Mouse (Mus musculus) subcutaneous adipose tissue, adult 2 months (tissue): ENCODE results near the gene Gm36864. TPM values are rescaled to one million over a fixed set of nuclear protein-coding genes. Genes with fewer than 3 reads are reported as not detected.

Experiments
- polyA plus RNA-seq: library from polyadenylated mRNA; depleted of rRNA; stranded (reverse); fragments of >200 nt; gene quantifications from 2 replicates; pipeline ENCODE4 v1.2.3, GENCODE M21; 2012; ENCODE audit warnings: low replicate concordance; rRNA removed

The Gm36864 gene
- not detected in 2 replicates for polyA plus RNA-seq

DNA sequence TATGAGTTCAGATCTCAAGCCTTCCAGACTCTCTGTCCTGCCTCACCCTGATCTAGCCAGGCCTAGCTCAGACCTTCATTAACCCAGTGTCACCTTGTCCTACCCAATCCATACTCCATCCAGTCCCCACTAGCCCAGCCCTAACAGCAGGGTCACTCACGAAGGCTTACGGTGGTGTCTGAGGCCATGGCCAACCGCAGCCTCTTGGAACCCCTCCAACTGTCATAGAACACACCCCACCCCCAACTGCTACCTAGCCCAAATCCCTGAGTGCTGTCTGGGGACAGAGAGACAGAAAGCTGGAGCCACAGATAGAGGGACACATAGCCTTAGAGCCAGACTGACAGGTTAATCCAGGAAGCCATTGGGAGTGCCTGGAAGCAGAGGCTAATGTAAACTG lies at the start of gene Gm36864:
Gene Gm36864, plus strand, starts transcription at position 269 of the 400 bp plus-strand sequence.

DNA sequence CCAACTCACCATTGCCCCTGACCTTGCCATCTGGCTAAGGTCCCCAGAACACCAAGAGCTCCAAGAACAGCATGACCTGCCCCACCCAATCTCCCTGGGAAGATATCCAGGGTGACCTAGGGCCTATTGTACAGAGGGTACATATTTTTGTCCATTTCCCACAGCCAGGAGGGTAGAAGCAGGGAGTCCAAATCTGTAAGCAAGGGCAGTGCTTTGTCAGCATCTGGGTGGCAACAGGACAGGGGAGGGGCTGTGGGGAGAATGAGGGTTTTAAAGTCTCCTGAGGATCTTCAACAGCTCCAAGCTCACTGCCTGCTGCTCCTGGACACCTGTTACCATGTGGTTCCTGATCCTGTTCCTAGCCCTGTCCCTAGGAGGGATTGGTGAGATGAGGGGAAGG lies 48.0 kb upstream of the Gm36864 start, which contains the start of gene Klk1b24:
Gene Klk1b24, plus strand, starts transcription at position 301 of the 400 bp plus-strand sequence.

DNA sequence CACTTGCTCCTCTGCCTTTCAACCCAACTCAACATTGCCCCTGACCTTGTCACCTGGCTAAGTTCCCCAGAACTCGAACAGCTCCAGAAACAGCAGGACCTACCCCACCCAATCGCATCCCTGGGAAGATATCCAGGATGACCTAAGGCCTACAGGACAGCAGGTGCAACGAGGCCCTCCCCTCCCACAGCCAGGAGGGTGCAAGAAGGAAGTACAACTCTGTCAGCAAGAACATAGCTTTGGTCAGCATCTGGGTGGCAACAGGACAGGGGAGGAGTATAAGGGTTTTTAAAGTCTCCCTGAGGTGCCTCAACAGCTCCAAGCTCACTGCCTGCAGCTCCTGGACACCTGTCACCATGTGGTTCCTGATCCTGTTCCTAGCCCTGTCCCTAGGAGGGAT lies 38.1 kb upstream of the Gm36864 start, which contains the start of gene Klk1b3:
Gene Klk1b3, plus strand, starts transcription at position 301 of the 400 bp plus-strand sequence.

DNA sequence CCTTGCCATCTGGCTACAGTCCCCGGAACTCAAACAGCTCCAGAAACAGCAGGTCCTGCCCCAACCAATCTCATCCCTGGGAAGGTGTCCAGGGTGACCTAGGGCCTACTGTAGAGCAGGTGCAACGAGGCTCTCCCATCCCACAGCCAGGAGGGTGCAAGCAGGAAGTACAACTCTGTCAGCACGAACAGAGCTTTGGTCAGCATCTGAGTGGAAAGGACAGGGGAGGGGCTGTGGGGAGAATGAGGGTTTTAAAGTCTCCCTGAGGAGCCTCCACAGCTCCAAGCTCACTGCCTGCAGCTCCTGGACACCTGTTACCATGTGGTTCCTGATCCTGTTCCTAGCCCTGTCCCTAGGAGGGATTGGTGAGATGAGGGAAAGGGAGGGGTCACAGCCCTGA lies 28.8 kb upstream of the Gm36864 start, which contains the start of gene Klk1b4:
Gene Klk1b4, plus strand, starts transcription at position 301 of the 400 bp plus-strand sequence.

DNA sequence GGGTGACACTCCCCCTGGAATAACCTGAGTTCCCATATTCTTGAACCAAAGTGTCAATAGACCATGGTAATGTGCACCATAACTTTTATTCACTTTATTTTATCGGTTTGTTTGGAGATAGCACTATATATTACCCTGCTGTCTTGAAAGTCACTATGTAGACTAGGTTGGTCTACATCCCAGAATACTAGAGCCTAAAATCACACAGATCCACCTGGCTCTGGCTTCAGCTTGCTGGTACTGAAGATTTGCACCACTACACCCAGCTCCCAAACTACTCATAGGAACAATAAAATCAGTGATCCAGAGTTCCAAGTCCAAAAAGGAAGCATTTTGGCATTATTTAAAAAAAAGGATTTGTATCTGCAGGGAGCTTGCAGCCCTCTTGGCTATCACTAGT lies 20.3 kb upstream of the Gm36864 start, which contains the start of gene Klk1b5:
Gene Klk1b5, plus strand, starts transcription at position 301 of the 400 bp plus-strand sequence.

DNA sequence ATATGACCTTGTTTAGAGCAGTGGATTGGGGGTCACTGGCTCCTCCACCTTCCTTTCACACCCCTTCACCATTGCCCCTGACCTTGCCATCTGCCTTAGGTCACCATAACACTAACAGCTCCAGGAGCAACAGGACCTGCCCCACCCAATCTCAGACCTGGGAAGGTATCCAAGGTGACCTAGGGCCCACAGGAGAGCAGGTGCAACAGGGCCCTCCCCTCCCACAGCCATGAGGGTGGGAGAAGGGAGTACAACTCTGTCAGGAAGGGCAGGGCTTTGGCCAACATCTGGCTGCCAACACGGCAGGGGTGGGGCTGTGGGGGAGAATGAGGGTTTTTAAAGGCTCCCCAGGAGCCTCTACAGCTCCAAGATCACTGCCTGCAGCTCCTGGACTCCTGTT lies 10.9 kb upstream of the Gm36864 start, which contains the start of gene Klk1:
Gene Klk1, plus strand, starts transcription at position 285 of the 400 bp plus-strand sequence.

DNA sequence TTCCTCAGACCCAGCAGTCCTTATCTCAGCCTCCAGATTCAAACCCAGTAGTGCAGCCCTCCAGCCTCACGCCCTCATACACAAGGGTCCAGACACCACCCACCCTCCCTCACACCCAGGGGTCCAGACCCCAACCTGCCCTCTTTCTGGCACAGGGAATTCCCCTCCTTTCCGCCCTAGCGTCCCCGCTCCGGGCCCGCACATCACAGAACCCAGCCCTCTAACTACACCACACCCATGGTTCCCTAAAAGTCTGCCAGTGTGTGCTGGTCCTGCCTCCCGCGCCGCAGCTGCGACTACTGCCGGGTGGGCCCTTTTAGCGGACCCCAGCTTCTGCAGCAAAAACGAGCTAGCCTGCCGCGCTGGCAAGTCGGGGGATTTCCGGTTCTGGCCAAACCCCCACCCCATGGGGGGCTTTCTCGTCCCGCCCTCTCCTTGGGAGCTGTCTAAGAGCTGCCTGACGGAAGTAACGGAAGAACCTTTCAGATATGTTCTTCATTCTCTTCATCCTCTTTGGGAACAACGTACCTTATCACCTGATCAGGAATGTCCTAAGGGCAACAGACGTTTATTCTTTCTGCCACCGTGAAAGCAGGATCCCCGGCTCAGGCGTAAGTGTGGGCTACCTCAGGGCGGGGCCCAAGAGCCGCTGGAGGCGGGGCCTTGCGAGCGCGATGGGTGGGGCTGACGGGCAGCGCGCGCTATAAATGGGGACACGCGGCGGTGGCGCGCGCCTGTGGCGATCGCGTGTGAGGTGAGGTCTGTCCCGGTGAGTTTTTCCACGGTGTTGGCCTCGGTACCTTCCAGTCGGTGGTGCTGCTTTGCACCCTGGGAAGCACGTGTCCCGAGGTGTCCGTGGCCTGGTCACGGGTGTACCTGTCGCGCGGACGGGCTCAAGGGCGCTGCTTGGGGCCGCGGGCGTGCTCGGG lies 10.3 kb downstream of the Gm36864 start, which contains the start of the genes 1700028J19Rik and 2410002F23Rik:
Gene 1700028J19Rik, minus strand, starts transcription at position 641 of the 929 bp plus-strand sequence.
Gene 2410002F23Rik, plus strand, starts transcription at position 668 of the 929 bp plus-strand sequence.

DNA sequence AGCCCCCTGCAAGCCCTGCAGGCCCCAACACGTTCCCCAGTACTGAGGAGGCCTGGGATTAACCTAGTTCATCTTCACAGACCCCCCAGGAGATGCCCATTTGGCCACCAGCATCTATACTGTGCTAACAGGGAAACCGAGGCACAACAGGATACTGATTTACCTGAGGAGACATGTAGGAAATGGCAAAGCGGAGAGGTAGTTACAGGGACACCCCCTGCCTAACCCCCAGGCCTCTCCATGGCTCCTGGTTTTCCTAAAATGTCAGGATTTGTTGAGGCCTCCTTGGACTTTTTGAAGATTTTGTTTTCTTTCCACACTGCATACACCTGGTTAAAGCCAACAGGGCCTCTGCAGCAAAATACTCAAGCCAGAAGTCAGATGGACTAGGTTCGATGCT lies 21.3 kb downstream of the Gm36864 start, which contains the start of gene Acp4:
Gene Acp4, minus strand, starts transcription at position 101 of the 400 bp plus-strand sequence.

DNA sequence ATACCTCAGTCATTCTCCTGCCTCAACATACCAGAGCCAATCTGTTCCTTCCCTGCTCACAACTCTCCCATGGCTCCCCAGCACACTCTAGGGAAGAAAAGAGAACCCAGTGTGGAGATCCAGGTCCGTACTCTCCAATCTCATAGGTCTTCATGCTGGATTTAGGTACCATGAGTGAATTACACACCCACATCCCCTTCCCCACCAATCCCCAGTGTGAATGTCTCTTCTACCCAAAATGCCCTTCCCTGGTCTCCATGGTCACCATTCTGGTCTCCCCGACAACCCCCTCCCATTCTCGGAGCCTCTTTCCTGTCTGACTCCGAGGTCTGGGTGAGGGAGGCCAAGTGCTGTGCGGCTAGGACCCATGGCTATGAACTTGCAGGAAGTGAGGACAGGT lies 25.2 kb downstream of the Gm36864 start, which contains the start of gene Gm15517:
Gene Gm15517, plus strand, starts transcription at position 301 of the 400 bp plus-strand sequence.

Other genes with a start within 250 kb of the Gm36864 start
- gene Klk1b11, start 240.3 kb upstream of the Gm36864 start, polyA plus RNA-seq: not detected in 2 replicates
- not detected in 2 replicates for gene Klk1b26, start 224.0 kb upstream of the Gm36864 start, polyA plus RNA-seq
- 0.19 and 0.28 TPM in 2 replicates for gene Klk1b27, start 183.9 kb upstream of the Gm36864 start, polyA plus RNA-seq
- gene Klk1b21, start 133.8 kb upstream of the Gm36864 start, polyA plus RNA-seq: not detected in 2 replicates
- not detected in 2 replicates for gene Klk1b22, start 123.5 kb upstream of the Gm36864 start, polyA plus RNA-seq
- gene Klk1b16, start 99.4 kb upstream of the Gm36864 start, polyA plus RNA-seq: not detected in 2 replicates
- not detected in 2 replicates for gene Klk1b24, start 47.9 kb upstream of the Gm36864 start, polyA plus RNA-seq
- not detected in 2 replicates for gene Klk1b3, start 38.0 kb upstream of the Gm36864 start, polyA plus RNA-seq
- not detected in 2 replicates for gene Klk1b4, start 28.7 kb upstream of the Gm36864 start, polyA plus RNA-seq
- gene Klk1b5, start 20.2 kb upstream of the Gm36864 start, polyA plus RNA-seq: not detected in 2 replicates
- 0.50 and 2.1 TPM in 2 replicates for gene Klk1, start 10.8 kb upstream of the Gm36864 start, polyA plus RNA-seq
- 1.2 and 1.4 TPM in 2 replicates for gene 1700028J19Rik, start 10.5 kb downstream of the Gm36864 start, polyA plus RNA-seq
- 57.6 and 167 TPM in 2 replicates for gene 2410002F23Rik, start 10.5 kb downstream of the Gm36864 start, polyA plus RNA-seq
- not detected in 2 replicates for gene Acp4, start 21.2 kb downstream of the Gm36864 start, polyA plus RNA-seq
- 1.4 TPM in 1 of 2 replicates, not detected in the other for gene Gm15517, start 25.3 kb downstream of the Gm36864 start, polyA plus RNA-seq
- 5.1 and 8.4 TPM in 2 replicates for gene Clec11a, start 70.7 kb downstream of the Gm36864 start, polyA plus RNA-seq
- 0.39 and 2.3 TPM in 2 replicates for gene Shank1, start 74.1 kb downstream of the Gm36864 start, polyA plus RNA-seq
- gene Syt3, start 147.9 kb downstream of the Gm36864 start, polyA plus RNA-seq: 4.7 and 5.8 TPM in 2 replicates
- 0.24 and 1.2 TPM in 2 replicates for gene 1700008O03Rik, start 149.6 kb downstream of the Gm36864 start, polyA plus RNA-seq
- gene Lrrc4b, start 192.8 kb downstream of the Gm36864 start, polyA plus RNA-seq: 0.97 and 19.6 TPM in 2 replicates
- gene Aspdh, start 229.2 kb downstream of the Gm36864 start, polyA plus RNA-seq: 1.6 TPM in 1 of 2 replicates, not detected in the other
- gene Josd2, start 231.8 kb downstream of the Gm36864 start, polyA plus RNA-seq: 94.8 and 172 TPM in 2 replicates